Mouse (Mus musculus) c-Kit-positive CD71-positive TER-119-positive erythroid progenitor cells, embryonic 14.5 days (primary cell): Measurements from ENCODE around the gene Fam47e.

ENCODE experiments used
- DNase-seq: peaks from one replicate; pipeline ENCODE4 v3.0.0-alpha.2; 2013; ENCODE audit warnings: low spot score

Fam47e gene

GRCm38 (mm10) chr5:92602691-92603690 is 48.1 kb downstream of the Fam47e start, which contains the start of gene Stbd1:
Gene Stbd1, plus strand, starts transcription at chr5:92603041.
- no peak for DNase-seq

DNA sequence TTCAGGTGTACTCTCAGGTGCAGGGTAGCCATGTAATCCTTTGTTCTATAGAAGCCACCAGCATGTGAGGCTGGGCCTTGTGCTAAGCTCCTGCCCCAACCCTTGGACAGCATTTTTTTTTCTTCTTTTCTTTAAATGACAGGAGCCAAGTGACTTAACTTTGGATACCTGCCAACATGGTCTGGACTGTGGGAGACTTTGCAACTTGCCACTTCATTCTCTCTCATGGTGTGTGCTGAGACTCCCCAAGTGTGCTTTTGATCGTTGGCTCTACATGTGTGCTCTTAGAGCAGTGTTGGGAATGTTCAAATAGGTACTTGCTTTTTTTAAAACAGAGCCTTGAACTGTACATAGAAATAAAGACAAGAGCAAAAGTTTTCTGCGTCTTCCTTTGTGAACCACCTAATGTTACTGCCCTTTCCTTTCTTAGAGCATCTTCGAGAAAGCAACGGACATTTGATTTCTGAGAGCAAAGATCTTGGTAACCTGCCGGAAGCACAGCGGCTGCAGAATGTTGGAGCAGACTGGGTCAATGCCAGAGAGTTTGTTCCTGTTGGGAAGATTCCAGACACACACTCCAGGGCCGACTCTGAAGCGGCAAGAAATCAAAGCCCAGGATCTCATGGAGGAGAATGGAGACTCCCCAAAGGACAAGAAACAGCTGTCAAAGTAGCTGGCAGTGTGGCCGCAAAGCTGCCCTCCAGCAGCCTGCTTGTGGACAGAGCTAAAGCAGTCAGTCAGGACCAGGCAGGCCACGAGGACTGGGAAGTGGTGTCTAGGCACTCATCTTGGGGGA is 49.8 kb downstream of the Fam47e start:
- no peak for DNase-seq

DNA sequence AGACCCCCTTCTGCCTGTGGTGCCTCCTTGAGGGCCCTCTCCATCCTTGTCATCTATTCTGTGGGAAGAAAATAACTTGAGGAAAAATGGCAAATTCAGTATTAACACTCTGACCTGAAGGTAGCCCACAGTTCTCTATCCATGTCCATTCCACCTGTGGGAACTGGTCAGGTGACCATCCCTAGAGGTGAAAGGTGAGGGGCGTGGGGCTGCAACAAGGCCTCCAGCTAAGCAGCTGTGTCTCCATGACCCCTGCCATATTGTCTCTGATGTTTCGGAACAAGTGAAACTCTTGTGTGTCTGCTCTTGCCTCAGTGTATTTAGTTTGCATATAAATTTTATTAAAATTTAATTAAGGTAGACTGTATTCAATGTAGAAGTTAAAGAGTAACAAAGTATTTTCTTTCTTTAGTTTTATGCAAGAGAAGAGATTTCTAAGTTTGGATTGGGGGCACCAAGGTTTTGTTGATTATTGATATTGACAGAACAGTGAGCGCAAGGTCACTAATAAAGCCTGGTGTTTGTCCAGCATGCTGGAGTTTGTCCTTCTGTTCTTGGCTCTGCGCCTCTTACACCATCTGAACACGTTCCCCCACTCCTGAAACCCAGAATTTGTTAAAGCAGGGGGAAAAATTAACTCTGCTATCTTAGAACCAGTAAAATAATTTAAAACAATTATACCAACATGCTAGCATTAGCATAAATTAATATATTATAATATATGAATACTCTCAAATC is 52.8 kb downstream of the Fam47e start:
- no peak for DNase-seq

- DNase-seq: no peak
Observed at GRCm38 (mm10) chr5:92612756-92613155, 57.9 kb downstream of the Fam47e start.

- no peak for DNase-seq
Observed at GRCm38 (mm10) chr5:92621883-92622282, 67.0 kb downstream of the Fam47e start.

GRCm38 (mm10) chr5:92627896-92628295 is 73.0 kb downstream of the Fam47e start:
- DNase-seq: no peak

DNA sequence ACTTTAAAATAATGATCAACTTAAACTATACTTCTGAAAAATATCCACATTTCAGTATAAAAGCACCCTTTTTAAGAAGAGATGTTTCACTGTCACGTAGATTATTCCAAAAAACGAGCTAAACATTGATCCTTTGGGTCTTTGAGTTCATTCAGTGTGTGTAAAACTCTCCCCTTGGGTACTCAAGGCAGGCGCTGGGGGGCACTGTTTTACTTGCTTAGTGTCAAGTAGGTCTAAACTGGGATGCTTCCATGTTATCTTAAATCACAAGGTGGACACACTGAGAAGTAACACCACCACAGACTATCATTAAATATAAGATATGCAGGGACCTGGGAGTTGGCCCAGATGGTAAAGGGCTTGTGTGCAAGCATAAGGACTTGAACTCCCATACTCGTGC is 78.7 kb downstream of the Fam47e start:
- no peak for DNase-seq

DNA sequence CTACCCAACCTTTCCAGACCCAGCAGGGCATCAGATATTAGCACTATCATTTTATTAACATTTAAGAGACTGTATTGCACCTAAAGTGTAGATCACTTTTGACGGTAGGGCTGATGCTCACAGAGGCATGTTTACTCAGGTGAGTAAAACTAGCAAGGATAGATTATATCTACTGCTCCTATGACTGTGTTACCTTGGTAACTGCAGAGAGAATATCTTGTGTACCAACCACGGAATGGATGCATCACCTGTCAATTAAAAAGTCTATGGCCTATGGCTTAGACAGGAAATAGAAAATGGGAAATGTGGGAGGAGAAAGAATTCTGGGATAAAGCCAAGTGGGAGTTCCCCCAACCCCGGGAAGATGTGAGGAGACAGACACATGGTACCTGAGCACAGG is 80.0 kb downstream of the Fam47e start:
- no peak for DNase-seq

- no peak for DNase-seq
Observed at GRCm38 (mm10) chr5:92635891-92636290, 81.0 kb downstream of the Fam47e start.

DNA sequence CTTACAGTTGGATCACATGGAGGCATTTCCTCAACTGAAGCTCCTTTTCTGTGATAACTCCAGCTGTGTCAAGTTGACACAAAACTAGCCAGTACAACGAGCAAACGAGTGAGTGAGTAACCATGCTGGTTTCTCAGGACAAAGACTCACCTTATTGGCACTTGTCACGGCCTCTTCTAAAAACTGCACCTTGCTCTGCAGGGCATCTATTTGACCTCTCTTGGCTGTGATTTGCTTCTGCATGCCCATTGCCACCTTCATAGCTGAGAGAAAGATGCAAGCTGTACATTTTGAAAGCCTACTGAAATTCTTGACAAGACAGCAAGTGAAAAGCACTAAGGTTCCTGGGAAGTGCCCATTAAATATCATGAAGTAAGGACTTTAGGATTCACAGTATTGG is 86.0 kb downstream of the Fam47e start:
- no peak for DNase-seq
